Mouse (Mus musculus) hindbrain, embryonic 13.5 days (tissue): ENCODE measurements around the gene Atrn. TPM values are rescaled to one million over a fixed set of nuclear protein-coding genes. Genes with fewer than 3 reads are reported as not detected.

Experiments used
- ATAC-seq: fragments of 200-750 bp; cut with Nextera tagmentation; 2 replicates; pipeline ENCODE4 v1.8.0; 2017; ENCODE audit warnings: moderate TSS enrichment; ENCODE audit not compliant: low FRiP score
- H3K27ac ChIP-seq: fragments of 300-500 bp; sonication (generic); 2 replicates; pipeline ENCODE4 v1.5.1; 2015; ENCODE audit warnings: inconsistent platforms, mild to moderate bottlenecking, moderate library complexity
- H3K27me3 ChIP-seq: fragments of 300-500 bp; sonication (generic); 2 replicates; pipeline ENCODE4 v1.6.1; 2015; ENCODE audit warnings: mild to moderate bottlenecking, inconsistent platforms
- H3K36me3 ChIP-seq: fragments of 300-500 bp; sonication (generic); 2 replicates; pipeline ENCODE4 v1.6.1; 2015; ENCODE audit warnings: mild to moderate bottlenecking, inconsistent platforms
- H3K4me1 ChIP-seq: fragments of 300-500 bp; sonication (generic); replicated peaks from 2 replicates; pipeline ENCODE4 v1.6.1; 2015; ENCODE audit warnings: inconsistent platforms
- H3K4me2 ChIP-seq: fragments of 300-500 bp; sonication (generic); 2 replicates; pipeline ENCODE4 v1.6.1; 2015; ENCODE audit warnings: inconsistent platforms, mild to moderate bottlenecking, moderate library complexity
- H3K4me3 ChIP-seq: fragments of 300-500 bp; sonication (generic); 2 replicates; pipeline ENCODE4 v1.5.1; 2015; ENCODE audit warnings: mild to moderate bottlenecking, inconsistent platforms
- H3K9ac ChIP-seq: fragments of 300-500 bp; sonication (generic); 2 replicates; pipeline ENCODE4 v1.6.1; 2015; ENCODE audit warnings: mild to moderate bottlenecking, inconsistent platforms
- H3K9me3 ChIP-seq: fragments of 300-500 bp; sonication (generic); 2 replicates; pipeline ENCODE4 v1.6.1; 2016; ENCODE audit warnings: inconsistent platforms
- WGBS: fragments of 180-500 bp; shearing (Covaris S2); methylation state at CpG from one replicate; pipeline ENCODE4 v1.1.7; 2015; 5-methylcytosine and 5-hydroxymethylcytosine counted together
- polyA plus RNA-seq: library from polyadenylated mRNA; unstranded; fragments of >200 nt; fragmentation: Nextera tagmentation; extraction: Ambion mirVana; gene quantifications from 2 replicates; pipeline ENCODE4 v1.2.1, GENCODE M21; 2015

The Atrn gene
- 12.0 and 12.1 TPM in 2 replicates for polyA plus RNA-seq

DNA sequence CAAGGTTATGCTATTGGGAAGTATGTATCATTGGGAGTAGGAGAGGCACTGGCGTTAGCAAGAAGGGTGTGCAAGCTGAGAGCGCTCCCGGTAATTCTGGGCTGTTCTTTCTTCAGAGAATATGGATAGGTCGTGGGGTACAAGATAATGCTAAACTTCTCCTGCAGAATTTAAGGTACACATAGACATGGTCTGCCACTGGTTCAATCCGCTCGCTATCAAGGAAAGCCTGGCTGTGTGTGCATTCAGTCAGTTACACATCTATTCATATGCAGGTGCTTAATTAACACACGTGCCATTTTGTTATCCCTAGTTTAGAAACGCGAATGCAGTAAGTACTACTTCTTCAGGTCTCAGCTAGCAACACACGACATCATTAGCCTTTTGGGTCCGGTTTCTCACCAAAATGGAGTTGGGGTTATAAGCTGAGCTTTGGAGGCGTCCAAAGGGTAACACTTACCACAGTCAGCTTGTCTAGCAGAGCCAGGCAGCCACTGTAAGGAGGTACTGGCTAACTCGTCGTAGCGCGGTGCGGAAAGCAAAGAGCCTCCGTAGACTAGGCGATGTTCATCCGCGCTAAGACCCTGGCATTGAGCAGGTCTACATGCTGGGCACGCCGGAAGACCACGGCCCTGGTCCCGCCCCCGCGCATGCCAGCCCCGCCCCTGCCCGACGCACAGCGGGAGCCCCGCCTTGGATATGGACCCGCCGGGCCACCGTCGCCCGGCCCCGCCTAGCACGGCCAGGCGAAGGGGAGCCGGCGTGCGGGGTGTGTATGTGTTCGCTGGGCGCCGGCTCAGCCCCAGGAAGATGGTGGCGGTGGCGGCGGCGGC is at the start of gene Atrn, which contains the start of gene 4930402H24Rik:
Atrn (plus strand) TSS at position 745 of the 833 bp plus-strand sequence.
4930402H24Rik (minus strand) TSS at position 656 of the 833 bp plus-strand sequence.
- Histone ChIP-seq H3K36me3 (0 out of 2 replicates have a peak, but pooled peaks cover 3% of the 10 kb centered on the region), H3K27me3 (no peaks in the 10 kb centered on the region), H3K9ac (peak within 1 kb of the TSS; percentile 98), H3K4me3 (peak within 1 kb of the TSS; percentile 100), H3K27ac (peak within 1 kb of the TSS; percentile 94), H3K4me1 (peaks cover 38% of the 10 kb centered on the region), H3K4me2 (peak within 1 kb of the TSS; percentile 84), H3K9me3 (no peaks in the 10 kb centered on the region)
- peak; percentile 97 for ATAC-seq
- 3% methylated on average over 49 of the region's 50 CpGs for WGBS

GRCm38 (mm10) chr2:130862091-130862490 is 44.2 kb upstream of the Atrn start:
- Histone ChIP-seq H3K27ac (no peak overlapping the region), H3K27me3 (no peaks in the 10 kb centered on the region), H3K4me1 (no peaks in the 10 kb centered on the region), H3K36me3 (no peaks in the 10 kb centered on the region), H3K9ac (no peak overlapping the region), H3K4me2 (no peak overlapping the region), H3K4me3 (no peak overlapping the region), H3K9me3 (no peaks in the 10 kb centered on the region)
- ATAC-seq: no peak
- 88% methylated on average over 3 of the region's 3 CpGs for WGBS

- H3K27me3 ChIP-seq: no peaks in the 10 kb centered on the region
- H3K27ac ChIP-seq: no peak overlapping the region
- ATAC-seq: no peak
- no peaks in the 10 kb centered on the region for H3K9me3 ChIP-seq
- H3K4me2 ChIP-seq: no peak overlapping the region
- H3K9ac ChIP-seq: no peak overlapping the region
- 96% methylated on average over 5 of the region's 5 CpGs for WGBS
- no peaks in the 10 kb centered on the region for H3K4me1 ChIP-seq
- no peak overlapping the region for H3K4me3 ChIP-seq
- no peaks in the 10 kb centered on the region; the same call in 1 of the 2 replicates for H3K36me3 ChIP-seq
Measured at GRCm38 (mm10) chr2:130870916-130871315, 35.4 kb upstream of the Atrn start.

GRCm38 (mm10) chr2:130877376-130877775 is 28.9 kb upstream of the Atrn start:
- Histone ChIP-seq H3K4me3 (no peak overlapping the region), H3K27ac (no peak overlapping the region), H3K4me2 (no peak overlapping the region), H3K4me1 (no peaks in the 10 kb centered on the region), H3K36me3 (peaks cover 11% of the 10 kb centered on the region), H3K9me3 (no peaks in the 10 kb centered on the region), H3K9ac (no peak overlapping the region), H3K27me3 (no peaks in the 10 kb centered on the region)
- WGBS: 33% methylated on average over 3 of the region's 3 CpGs
- ATAC-seq: no peak

DNA sequence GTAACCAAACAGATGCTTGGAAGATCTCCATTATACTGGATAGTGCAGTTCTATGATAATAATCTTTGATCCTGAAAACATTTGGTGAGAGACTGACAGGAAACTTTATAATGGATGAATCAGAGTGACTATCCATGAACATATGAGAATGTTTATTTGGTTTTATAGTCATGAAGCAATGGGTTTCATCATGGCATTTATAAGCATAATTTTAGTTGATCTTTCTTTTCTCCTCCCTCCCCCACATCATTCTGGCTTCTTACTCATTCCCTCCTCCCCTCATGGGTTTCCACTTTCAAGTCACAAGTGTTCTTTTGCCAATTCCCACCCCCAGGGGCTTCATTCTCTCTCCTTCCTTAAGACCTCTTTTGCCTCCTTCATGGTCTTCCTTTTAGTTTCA is 19.3 kb upstream of the Atrn start:
- Histone ChIP-seq H3K4me2 (no peak overlapping the region), H3K9ac (no peak overlapping the region), H3K27me3 (no peaks in the 10 kb centered on the region), H3K4me1 (no peaks in the 10 kb centered on the region), H3K9me3 (no peaks in the 10 kb centered on the region), H3K4me3 (no peak overlapping the region), H3K27ac (no peak overlapping the region), H3K36me3 (peaks cover 8% of the 10 kb centered on the region)
- ATAC-seq: no peak

- Histone ChIP-seq H3K9me3 (no peaks in the 10 kb centered on the region), H3K27ac (no peak overlapping the region)
- WGBS: 84% methylated on average over 1 of the region's 1 CpGs
Measured at GRCm38 (mm10) chr2:130887456-130887855, 18.8 kb upstream of the Atrn start.

DNA sequence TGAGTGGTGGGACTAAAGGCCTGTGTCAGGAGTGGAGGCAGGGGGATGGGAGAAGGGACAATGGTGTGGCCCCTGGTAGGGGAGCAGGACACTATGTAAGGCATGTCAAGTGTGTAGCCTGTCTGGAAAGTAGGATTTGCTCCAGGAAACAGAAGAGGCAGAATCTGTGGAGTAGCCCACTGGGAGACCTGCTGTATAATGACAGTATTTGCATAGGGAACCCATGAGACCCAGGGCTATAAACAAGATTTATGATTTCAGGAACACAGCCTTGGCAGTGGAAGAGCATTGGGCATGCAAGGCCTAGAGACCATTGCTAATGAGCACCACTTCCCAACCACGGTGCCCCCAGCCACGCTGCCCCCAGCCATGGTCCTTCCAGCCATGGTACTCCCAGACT is 9.4 kb upstream of the Atrn start:
- H3K27me3 ChIP-seq: no peaks in the 10 kb centered on the region
- H3K36me3 ChIP-seq: peaks cover 11% of the 10 kb centered on the region
- ATAC-seq: no peak
- H3K27ac ChIP-seq: no peak overlapping the region
- no peak overlapping the region for H3K4me3 ChIP-seq
- H3K4me1 ChIP-seq: no peaks in the 10 kb centered on the region
- 57% methylated on average over 2 of the region's 2 CpGs for WGBS
- no peak overlapping the region for H3K9ac ChIP-seq
- H3K4me2 ChIP-seq: no peak overlapping the region
- no peaks in the 10 kb centered on the region for H3K9me3 ChIP-seq

More at GRCm38 (mm10) chr2:130887456-130887855, 18.8 kb upstream of the Atrn start:
- Histone ChIP-seq H3K4me2 (no peak overlapping the region), H3K4me3 (no peak overlapping the region), H3K9ac (no peak overlapping the region), H3K27me3 (no peaks in the 10 kb centered on the region), H3K36me3 (peaks cover 10% of the 10 kb centered on the region), H3K4me1 (no peaks in the 10 kb centered on the region)
- no peak for ATAC-seq

DNA sequence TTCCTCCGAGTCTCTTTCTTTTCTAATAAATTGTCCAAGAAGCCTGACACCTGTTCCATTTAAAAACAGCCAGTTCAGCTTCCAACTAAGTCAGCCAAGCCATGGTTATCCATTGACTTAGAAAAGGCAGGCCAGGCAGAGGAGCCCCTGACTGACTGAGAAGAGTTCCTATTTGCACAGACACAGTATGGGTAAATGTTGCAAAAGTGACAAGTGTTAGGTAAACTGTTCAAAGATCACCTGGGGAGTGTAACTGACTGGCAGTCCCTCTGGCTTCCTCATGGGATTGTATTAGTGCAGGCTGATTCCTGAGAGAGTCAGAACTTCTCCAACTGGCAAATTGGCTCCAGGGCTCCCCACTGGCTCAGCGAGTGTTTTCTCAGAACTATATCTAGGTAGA is 8.4 kb upstream of the Atrn start:
- no peaks in the 10 kb centered on the region for H3K9me3 ChIP-seq
- peaks cover 6% of the 10 kb centered on the region; the same call in 1 of the 2 replicates for H3K36me3 ChIP-seq
- WGBS: 85% methylated on average over 2 of the region's 2 CpGs
- H3K27me3 ChIP-seq: no peaks in the 10 kb centered on the region
- no peak for ATAC-seq
- no peak overlapping the region for H3K9ac ChIP-seq
- no peak overlapping the region for H3K4me2 ChIP-seq
- no peaks in the 10 kb centered on the region for H3K4me1 ChIP-seq
- H3K27ac ChIP-seq: no peak overlapping the region
- H3K4me3 ChIP-seq: no peak overlapping the region

DNA sequence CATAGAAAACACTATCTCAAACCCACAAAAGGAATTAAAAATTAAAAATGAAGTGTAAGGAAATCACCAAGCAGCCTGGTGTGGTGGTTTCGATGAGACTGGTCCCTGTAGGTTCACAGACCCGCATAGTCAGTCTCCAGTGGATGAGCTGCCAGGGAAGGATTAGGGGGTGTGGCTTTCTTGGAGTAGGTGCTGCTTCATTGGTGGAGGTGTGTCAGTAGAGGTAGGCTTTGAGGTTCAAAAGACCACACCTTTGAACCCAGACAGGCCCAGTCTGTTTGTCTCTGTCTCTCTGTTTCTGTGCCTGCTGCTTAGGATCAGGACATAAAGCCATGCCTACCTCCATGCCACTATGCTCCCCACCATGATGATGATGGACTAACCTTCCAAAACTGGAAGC is 7.5 kb upstream of the Atrn start:
- no peak overlapping the region for H3K4me3 ChIP-seq
- ATAC-seq: no peak
- H3K9ac ChIP-seq: no peak overlapping the region
- WGBS: 89% methylated on average over 2 of the region's 2 CpGs
- H3K4me2 ChIP-seq: no peak overlapping the region
- peaks cover 6% of the 10 kb centered on the region; the same call in 1 of the 2 replicates for H3K36me3 ChIP-seq
- H3K27me3 ChIP-seq: no peaks in the 10 kb centered on the region
- no peak overlapping the region for H3K27ac ChIP-seq
- H3K9me3 ChIP-seq: no peaks in the 10 kb centered on the region
- H3K4me1 ChIP-seq: no peaks in the 10 kb centered on the region

DNA sequence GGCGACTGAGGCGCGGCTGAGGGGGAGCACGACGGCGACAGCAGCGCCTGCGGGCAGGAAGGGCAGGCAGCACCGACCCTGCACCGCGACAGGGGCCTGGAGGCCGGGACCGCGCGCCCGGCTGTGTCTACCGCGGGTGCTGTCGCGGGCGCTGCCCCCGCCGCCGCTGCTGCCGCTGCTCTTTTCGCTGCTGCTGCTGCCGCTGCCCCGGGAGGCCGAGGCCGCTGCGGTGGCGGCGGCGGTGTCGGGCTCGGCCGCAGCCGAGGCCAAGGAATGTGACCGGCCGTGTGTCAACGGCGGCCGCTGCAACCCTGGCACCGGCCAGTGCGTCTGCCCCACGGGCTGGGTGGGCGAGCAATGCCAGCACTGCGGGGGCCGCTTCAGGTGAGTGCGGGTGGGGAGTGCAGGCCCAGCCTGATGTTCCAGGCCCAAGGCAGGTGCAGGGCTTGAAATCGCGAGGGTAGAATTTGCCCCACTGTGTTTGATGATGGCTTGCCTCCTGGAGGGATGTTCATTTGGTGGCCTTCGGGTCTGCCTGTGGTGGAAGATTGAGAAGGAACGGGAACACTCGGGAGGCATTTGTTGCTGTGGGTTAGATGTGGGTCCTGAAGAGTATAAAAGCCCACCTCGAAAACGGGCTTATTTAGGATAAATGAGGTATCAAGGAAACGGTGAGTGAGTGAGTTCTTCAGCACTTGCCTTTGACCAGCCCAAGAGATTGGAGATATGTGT is 455 bp downstream of the Atrn start:
- H3K9me3 ChIP-seq: no peaks in the 10 kb centered on the region
- H3K27me3 ChIP-seq: no peaks in the 10 kb centered on the region
- H3K4me1 ChIP-seq: peaks cover 38% of the 10 kb centered on the region
- peak overlapping the region; percentile 84 for H3K4me2 ChIP-seq
- H3K27ac ChIP-seq: peak overlapping the region; percentile 94
- under 1% methylated on average over 54 of the region's 58 CpGs for WGBS
- H3K9ac ChIP-seq: peak overlapping the region; percentile 98
- peak overlapping the region; percentile 100 for H3K4me3 ChIP-seq
- 0 out of 2 replicates have a peak, but pooled peaks cover 3% of the 10 kb centered on the region for H3K36me3 ChIP-seq
- peak; percentile 75 for ATAC-seq

- Histone ChIP-seq H3K9me3 (no peaks in the 10 kb centered on the region), H3K4me1 (peaks cover 34% of the 10 kb centered on the region), H3K4me2 (no peak overlapping the region), H3K36me3 (no peaks in the 10 kb centered on the region), H3K9ac (no peak overlapping the region), H3K27ac (no peak overlapping the region), H3K27me3 (no peaks in the 10 kb centered on the region), H3K4me3 (no peak overlapping the region)
- no peak for ATAC-seq
- whole genome bisulfite sequencing: 78% methylated on average over 1 of the region's 1 CpGs
Measured at GRCm38 (mm10) chr2:130911691-130912090, 5.4 kb downstream of the Atrn start.

- ATAC-seq: no peak
- Histone ChIP-seq H3K4me2 (no peak overlapping the region), H3K27ac (no peak overlapping the region), H3K4me3 (no peak overlapping the region), H3K9me3 (no peaks in the 10 kb centered on the region), H3K9ac (no peak overlapping the region), H3K27me3 (no peaks in the 10 kb centered on the region), H3K36me3 (no peaks in the 10 kb centered on the region), H3K4me1 (peaks cover 7% of the 10 kb centered on the region; the same call in 1 of the 2 replicates)
- 71% methylated on average over 1 of the region's 1 CpGs for WGBS
Measured at GRCm38 (mm10) chr2:130914873-130915272, 8.6 kb downstream of the Atrn start.
